In the genomic region with DNA sequence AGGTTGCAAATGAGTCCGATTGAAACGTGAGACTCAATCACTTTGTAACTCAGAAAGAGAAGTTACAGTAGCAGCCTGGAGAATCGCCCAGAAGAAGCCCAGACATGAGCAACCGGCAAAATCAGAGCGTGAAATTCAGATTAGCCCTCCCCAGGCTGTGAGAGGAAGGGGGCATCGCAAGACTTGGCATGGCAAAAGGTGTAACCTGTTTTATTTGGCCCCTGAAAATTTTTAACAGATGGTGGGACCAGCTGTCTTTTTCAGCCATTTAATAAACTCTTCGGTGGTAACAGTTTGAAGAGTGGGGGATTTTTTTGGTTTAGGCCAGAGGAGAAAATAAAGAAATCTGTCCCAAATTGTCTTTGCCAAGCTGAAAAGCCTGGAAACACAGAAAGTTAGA, we compare ENCODE assay signal across 11 mouse cellular contexts. TPM values are rescaled to one million over a fixed set of nuclear protein-coding genes. Genes with fewer than 3 reads are reported as not detected.
DNase-seq lines count a peak whose midpoint lies in the region; ATAC-seq and TF ChIP-seq lines count a peak whose summit lies in the region.
"Had no signal": no experiment of that assay in that cellular context is flagged by ENCODE, and none has a peak within 500 bp of the region (broad histone marks: within the 10 kb centered on the region; RNA-seq: fewer than 3 reads in every experiment).

No protein-coding gene starts in this region.

- no peaks in the 10 kb centered on the region for H3K27me3 ChIP-seq in stomach, embryonic 14.5 days (ENCODE audit: control insufficient read depth, insufficient read depth, low read length)
- no peaks in the 10 kb centered on the region for H3K27me3 ChIP-seq in stomach, postnatal 0 days (ENCODE audit: control insufficient read depth, insufficient read depth, low read length)
- H3K27me3 ChIP-seq in embryonic facial prominence, embryonic 11.5 days (ENCODE audit: control insufficient read depth, insufficient read depth, low read length) = no peaks in the 10 kb centered on the region
- no peaks in the 10 kb centered on the region for H3K27me3 ChIP-seq in hindbrain, postnatal 0 days (ENCODE audit: insufficient read depth, low read length)

- no peak for DNase-seq in stomach, postnatal 0 days (ENCODE audit: low spot score)
- DNase-seq in embryonic facial prominence, embryonic 11.5 days (ENCODE audit: low spot score) = peak; percentile 67
- DNase-seq in hindbrain, postnatal 0 days (ENCODE audit: low spot score) = peak; percentile 82
- peak; percentile 11 for DNase-seq in retina, postnatal 1 day
- no peak for DNase-seq in urinary bladder, postnatal 25 days (ENCODE audit: low spot score)
- no peak for DNase-seq in adrenal gland, postnatal 36 days

- no peak for ATAC-seq in stomach, embryonic 14.5 days (ENCODE audit: insufficient number of reproducible peaks, insufficient read depth, low FRiP score, low read depth)
- ATAC-seq in stomach, postnatal 0 days (ENCODE audit: low FRiP score, low TSS enrichment) = no peak
- ATAC-seq in embryonic facial prominence, embryonic 11.5 days (replicated peaks; ENCODE audit: insufficient number of reproducible peaks, low FRiP score, low TSS enrichment, low read depth) = no peak
- ATAC-seq in hindbrain, postnatal 0 days = peak; percentile 71; the same call in 1 of the 2 replicates
- ATAC-seq in megakaryocyte, adult 5-6 weeks (ENCODE audit: poor library complexity, severe bottlenecking) = no peak

- H3K36me3 ChIP-seq in stomach, embryonic 14.5 days (ENCODE audit: control insufficient read depth, insufficient read depth, low read length) = no peaks in the 10 kb centered on the region
- no peaks in the 10 kb centered on the region for H3K36me3 ChIP-seq in stomach, postnatal 0 days (ENCODE audit: control insufficient read depth, insufficient read depth, low read length)
- H3K36me3 ChIP-seq in embryonic facial prominence, embryonic 11.5 days (replicated peaks; ENCODE audit: control insufficient read depth, insufficient read depth, low read depth, low read length) = no peaks in the 10 kb centered on the region
- no peaks in the 10 kb centered on the region for H3K36me3 ChIP-seq in hindbrain, postnatal 0 days (ENCODE audit: insufficient read depth, low read length)

- no peaks in the 10 kb centered on the region for H3K9me3 ChIP-seq in stomach, embryonic 14.5 days (ENCODE audit: control insufficient read depth, low read depth, low read length)
- no peaks in the 10 kb centered on the region for H3K9me3 ChIP-seq in stomach, postnatal 0 days (ENCODE audit: control insufficient read depth, low read length)
- no peaks in the 10 kb centered on the region for H3K9me3 ChIP-seq in embryonic facial prominence, embryonic 11.5 days (replicated peaks; ENCODE audit: control insufficient read depth, low read length)
- H3K9me3 ChIP-seq in hindbrain, postnatal 0 days (ENCODE audit: low read length) = no peaks in the 10 kb centered on the region

- no peak overlapping the region for H3K9ac ChIP-seq in stomach, embryonic 14.5 days (replicated peaks; ENCODE audit: low read depth, low read length)
- no peak overlapping the region for H3K9ac ChIP-seq in stomach, postnatal 0 days (ENCODE audit: low read length)
- no peak overlapping the region for H3K9ac ChIP-seq in embryonic facial prominence, embryonic 11.5 days (replicated peaks; ENCODE audit: low read length)
- no peak overlapping the region for H3K9ac ChIP-seq in hindbrain, postnatal 0 days (replicated peaks; ENCODE audit: low read length)

- no peak overlapping the region for H3K27ac ChIP-seq in stomach, embryonic 14.5 days (ENCODE audit: low read length)
- H3K27ac ChIP-seq in stomach, postnatal 0 days (replicated peaks) = no peak overlapping the region
- H3K27ac ChIP-seq in embryonic facial prominence, embryonic 11.5 days (replicated peaks; ENCODE audit: low read depth, low read length) = no peak overlapping the region
- H3K27ac ChIP-seq in hindbrain, postnatal 0 days = no peak overlapping the region
- H3K27ac ChIP-seq: layer of hippocampus, adult 2 months; macrophage had no signal

- H3K4me3 ChIP-seq in stomach, embryonic 14.5 days (ENCODE audit: low read depth, low read length) = no peak overlapping the region
- no peak overlapping the region for H3K4me3 ChIP-seq in stomach, postnatal 0 days (ENCODE audit: low read depth, low read length)
- no peak overlapping the region for H3K4me3 ChIP-seq in embryonic facial prominence, embryonic 11.5 days (ENCODE audit: low read depth, low read length)
- H3K4me3 ChIP-seq in hindbrain, postnatal 0 days (ENCODE audit: low read length) = no peak overlapping the region
- H3K4me3 ChIP-seq: layer of hippocampus, adult 2 months had no signal

- TF ChIP-seq CTCF in stomach, postnatal 0 days (IDR thresholded peaks at IDR 0.05; ENCODE audit: low read depth) = no peak
- TF ChIP-seq CTCF in hindbrain, postnatal 0 days (IDR thresholded peaks at IDR 0.05; ENCODE audit: low read depth) = no peak

- TF ChIP-seq EP300 in stomach, postnatal 0 days (optimal IDR thresholded peaks at IDR 0.05) = no peak

- 8% methylated on average over 7 of the region's 7 CpGs for WGBS in stomach, embryonic 14.5 days
- 20% methylated on average over 7 of the region's 7 CpGs for WGBS in stomach, postnatal 0 days
- 4% methylated on average over 7 of the region's 7 CpGs for WGBS in embryonic facial prominence, embryonic 11.5 days
- 4% methylated on average over 7 of the region's 7 CpGs for WGBS in hindbrain, postnatal 0 days

- H3K4me2 ChIP-seq in stomach, embryonic 14.5 days (replicated peaks; ENCODE audit: low read depth, low read length) = peak overlapping the region; percentile 12; the same call in 1 of the 2 replicates
- H3K4me2 ChIP-seq in stomach, postnatal 0 days (replicated peaks; ENCODE audit: low read depth) = no peak overlapping the region
- H3K4me2 ChIP-seq in embryonic facial prominence, embryonic 11.5 days (ENCODE audit: low read depth, low read length) = no peak overlapping the region; the same call in 1 of the 2 replicates
- peak overlapping the region; percentile 26 for H3K4me2 ChIP-seq in hindbrain, postnatal 0 days (ENCODE audit: low read depth, low read length)

- H3K4me1 ChIP-seq in stomach, embryonic 14.5 days (ENCODE audit: control insufficient read depth, insufficient read depth, low read length) = peaks cover 7% of the 10 kb centered on the region
- no peaks in the 10 kb centered on the region for H3K4me1 ChIP-seq in stomach, postnatal 0 days (replicated peaks; ENCODE audit: control insufficient read depth, insufficient read depth)
- H3K4me1 ChIP-seq in embryonic facial prominence, embryonic 11.5 days (ENCODE audit: control insufficient read depth, insufficient read depth, low read length) = no peaks in the 10 kb centered on the region
- no peaks in the 10 kb centered on the region for H3K4me1 ChIP-seq in hindbrain, postnatal 0 days (ENCODE audit: insufficient read depth, low read length)

RNA-seq across cellular contexts. Expression of a gene that starts 30.6 kb away (rescaled TPM):
- polyA plus RNA-seq in stomach, embryonic 14.5 days (2014; fragmentation: Nextera tagmentation; extraction: Ambion mirVana) = 3.1 and 4.9 TPM in 2 replicates
- 1.8 and 2.0 TPM in 2 replicates for polyA plus RNA-seq in stomach, postnatal 0 days (2015; fragmentation: Nextera tagmentation; extraction: Ambion mirVana)
- 2.9 and 3.9 TPM in 2 replicates for polyA plus RNA-seq in embryonic facial prominence, embryonic 11.5 days (2014; fragmentation: Nextera tagmentation; extraction: Ambion mirVana)
- total RNA-seq in hindbrain, postnatal 0 days (2014; rRNA removed) = 14.8 and 28.2 TPM in 2 replicates
- polyA plus RNA-seq in hindbrain, postnatal 0 days (2015; fragmentation: Nextera tagmentation; extraction: Ambion mirVana) = 13.2 and 14.0 TPM in 2 replicates
- not detected in 2 replicates for total RNA-seq in megakaryocyte, adult 5-6 weeks (2015)
- total RNA-seq in megakaryocyte, adult 5-6 weeks (2017) = not detected in 2 replicates
- 1 to 10 TPM; 2.8 to 4.4 TPM for total RNA-seq in adrenal gland, postnatal 36 days (2021)
- total RNA-seq: gastrocnemius, adult 18-20 months had no signal
- polyA plus RNA-seq: macrophage had no signal

Comparison
In these comparisons a context has a peak if more than half of its experiments do, and no peak if none do; other contexts are left out.
1. H3K4me2 ChIP-seq: peak in stomach, embryonic 14.5 days (single experiment) and hindbrain, postnatal 0 days (single experiment); none in stomach, postnatal 0 days (single experiment) and embryonic facial prominence, embryonic 11.5 days (single experiment).
2. DNase-seq: peak in embryonic facial prominence, embryonic 11.5 days (single experiment), hindbrain, postnatal 0 days (single experiment) and retina, postnatal 1 day (single experiment); none in stomach, postnatal 0 days (single experiment), urinary bladder, postnatal 25 days (single experiment) and adrenal gland, postnatal 36 days (0 of 2).